Mouse (Mus musculus) bone marrow, adult 2 months (tissue): Measurements from ENCODE around the gene Mief2. TPM values are rescaled to one million over a fixed set of nuclear protein-coding genes. Genes with fewer than 3 reads are reported as not detected.

ENCODE experiments used
- H3K27ac ChIP-seq: fragments of 200-500 bp; 2 replicates; pipeline ENCODE4 v1.5.1; 2012; ENCODE audit warnings: low read depth, mild to moderate bottlenecking, control low read depth, inconsistent platforms, low read length; ENCODE audit not compliant: control insufficient read depth, poor library complexity, insufficient read depth
- H3K4me1 ChIP-seq: fragments of 200-500 bp; 2 replicates; pipeline ENCODE4 v1.6.1; 2011; ENCODE audit warnings: low read length; ENCODE audit not compliant: control insufficient read depth, insufficient read depth
- H3K4me3 ChIP-seq: fragments of 200-500 bp; replicated peaks from 2 replicates; pipeline ENCODE3; 2011; ENCODE audit warnings: mild to moderate bottlenecking, low read depth, low read length, control low read depth; ENCODE audit not compliant: control insufficient read depth
- CTCF ChIP-seq: fragments of 200-500 bp; IDR thresholded peaks from 2 replicates; pipeline ENCODE4 v1.5.1; 2011; ENCODE audit warnings: low read length, control low read depth; ENCODE audit not compliant: control insufficient read depth, insufficient read depth
- POLR2A ChIP-seq: fragments of 200-500 bp; IDR thresholded peaks from 2 replicates; pipeline ENCODE4 v1.6.1; 2011; ENCODE audit warnings: low read depth, mild to moderate bottlenecking, control low read depth, low read length, borderline replicate concordance; ENCODE audit not compliant: control insufficient read depth
- WGBS: fragments of 180-500 bp; shearing (Covaris S2); methylation state at CpG from one replicate; pipeline ENCODE4 v1.1.7; 2018; 5-methylcytosine and 5-hydroxymethylcytosine counted together
- polyA plus RNA-seq: library from polyadenylated mRNA; stranded (reverse); fragments of >200 nt; gene quantifications from 2 replicates; pipeline ENCODE4 v1.2.4, GENCODE M21; 2011; ENCODE audit warnings: low replicate concordance; ENCODE audit not compliant: missing spikeins, insufficient read depth, insufficient read length

Gene Mief2
- polyA plus RNA-seq, 1 experiment = 11.7 TPM

GRCm38 (mm10) chr11:60777801-60778370, 49.7 kb downstream of the Mief2 start:
- WGBS = 24% methylated on average over 16 of the region's 16 CpGs

DNA sequence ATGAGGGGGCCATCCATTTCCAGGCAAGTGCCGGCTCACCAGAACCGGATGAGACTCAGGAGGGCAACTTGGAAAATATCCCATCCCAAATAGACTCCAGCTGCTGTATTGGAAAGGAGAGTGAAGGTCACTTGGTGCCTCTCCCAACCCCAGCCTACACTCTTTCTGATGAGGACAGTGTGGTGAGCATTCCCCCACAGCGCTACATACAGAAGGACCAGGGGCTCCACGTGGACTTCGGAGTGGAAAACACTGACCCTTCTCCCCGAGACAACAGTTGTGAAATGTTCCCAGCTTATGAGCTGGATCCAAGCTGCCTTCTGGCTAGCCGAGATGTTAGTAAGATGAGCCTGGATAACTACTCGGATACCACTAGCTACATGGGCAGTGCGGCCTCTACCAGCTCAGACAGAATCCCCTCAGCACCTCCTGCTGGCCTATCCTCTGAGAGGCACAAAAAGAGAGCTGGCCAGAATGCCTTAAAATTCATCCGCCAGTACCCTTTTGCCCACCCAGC, 51.5 kb downstream of the Mief2 start:
- WGBS = 86% methylated on average over 10 of the region's 10 CpGs
- Histone ChIP-seq H3K4me3 (no peak overlapping the region), H3K4me1 (peaks cover 16% of the 10 kb centered on the region), H3K27ac (no peak overlapping the region)
- TF ChIP-seq POLR2A = no peak
- TF ChIP-seq CTCF = no peak

More at GRCm38 (mm10) chr11:60777801-60778370, 49.7 kb downstream of the Mief2 start:
- peak overlapping the region; percentile 84 for H3K4me3 ChIP-seq
- H3K27ac ChIP-seq = peak overlapping the region; percentile 91
- peaks cover 12% of the 10 kb centered on the region for H3K4me1 ChIP-seq
- TF ChIP-seq POLR2A (no peak), CTCF (no peak)

Other genes starting within 250 kb of the Mief2 start
- gene Alkbh5, start 192.0 kb upstream of the Mief2 start, polyA plus RNA-seq = 16.7 and 19.5 TPM in 2 replicates
- 11.1 and 11.2 TPM in 2 replicates for gene Llgl1, start 28.7 kb upstream of the Mief2 start, polyA plus RNA-seq
- gene Flii, start 1.1 kb upstream of the Mief2 start, polyA plus RNA-seq = 39.0 and 41.0 TPM in 2 replicates
- gene Top3a, start 49.0 kb downstream of the Mief2 start, polyA plus RNA-seq = 4.3 and 8.1 TPM in 2 replicates
- gene Smcr8, start 49.1 kb downstream of the Mief2 start, polyA plus RNA-seq = 2.9 and 11.1 TPM in 2 replicates
- gene Shmt1, start 83.3 kb downstream of the Mief2 start, polyA plus RNA-seq = 6.7 and 34.2 TPM in 2 replicates
- gene Dhrs7b, start 102.2 kb downstream of the Mief2 start, polyA plus RNA-seq = 11.1 and 14.5 TPM in 2 replicates
- gene Tmem11, start 150.9 kb downstream of the Mief2 start, polyA plus RNA-seq = 17.5 and 25.7 TPM in 2 replicates
- gene Natd1, start 186.4 kb downstream of the Mief2 start, polyA plus RNA-seq = 6.6 and 9.1 TPM in 2 replicates
- gene Map2k3, start 203.6 kb downstream of the Mief2 start, polyA plus RNA-seq = 68.0 and 74.9 TPM in 2 replicates